Mouse (Mus musculus) megakaryocyte progenitor cell, adult 5-6 weeks (primary cell): ENCODE measurements around the gene Epn3. TPM values are rescaled to one million over a fixed set of nuclear protein-coding genes. Genes with fewer than 3 reads are reported as not detected.

ENCODE experiments used
- ATAC-seq: replicated peaks from 2 replicates; pipeline ENCODE4 v1.8.0; 2016; ENCODE audit warnings: mild to moderate bottlenecking, moderate TSS enrichment, inconsistent platforms; ENCODE audit not compliant: poor library complexity
- total RNA-seq, 2 experiments: library from RNA; stranded (forward) in 1 of 2; stranded (reverse) in 1 of 2; fragments of 157-497, 149-512 nt in 1 of 2; fragments of 200-1000 nt in 1 of 2; gene quantifications; 2 replicates each; pipeline versions ENCODE4 v1.2.3 to v1.2.4; 2015 to 2017

Epn3 gene
- total RNA-seq (2015) = not detected in 2 replicates
- total RNA-seq (2017) = 0.03 TPM in 1 of 2 replicates, not detected in the other

DNA sequence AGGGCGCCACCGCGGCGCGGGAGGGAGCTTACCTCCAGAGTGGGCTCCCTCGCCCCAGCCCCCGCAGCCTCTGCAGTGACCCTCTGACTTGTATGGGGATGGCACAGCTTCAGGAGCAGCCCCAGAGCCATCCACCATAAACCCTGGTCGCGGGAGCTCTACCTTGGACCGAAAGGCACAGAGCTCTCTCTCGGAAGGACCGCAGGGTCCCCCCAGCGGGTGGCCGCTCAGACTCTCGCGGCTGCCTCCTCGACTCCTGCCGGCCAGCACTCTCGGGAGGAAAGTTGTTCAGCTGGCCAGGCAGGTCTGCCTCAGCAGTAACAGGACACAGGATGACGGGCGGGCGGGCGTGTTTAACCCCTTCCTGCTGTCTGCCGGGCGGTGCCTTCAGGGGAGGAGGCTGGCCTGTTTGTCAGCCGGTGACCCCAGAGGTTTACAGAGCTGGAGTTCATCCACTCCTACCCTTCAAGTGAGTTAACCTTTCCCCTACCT lies at the start of gene Epn3:
TSS of gene Epn3 (minus strand) at position 314 of the 492 bp plus-strand sequence.
- peak; percentile 23; the same call in 1 of the 2 replicates for ATAC-seq

DNA sequence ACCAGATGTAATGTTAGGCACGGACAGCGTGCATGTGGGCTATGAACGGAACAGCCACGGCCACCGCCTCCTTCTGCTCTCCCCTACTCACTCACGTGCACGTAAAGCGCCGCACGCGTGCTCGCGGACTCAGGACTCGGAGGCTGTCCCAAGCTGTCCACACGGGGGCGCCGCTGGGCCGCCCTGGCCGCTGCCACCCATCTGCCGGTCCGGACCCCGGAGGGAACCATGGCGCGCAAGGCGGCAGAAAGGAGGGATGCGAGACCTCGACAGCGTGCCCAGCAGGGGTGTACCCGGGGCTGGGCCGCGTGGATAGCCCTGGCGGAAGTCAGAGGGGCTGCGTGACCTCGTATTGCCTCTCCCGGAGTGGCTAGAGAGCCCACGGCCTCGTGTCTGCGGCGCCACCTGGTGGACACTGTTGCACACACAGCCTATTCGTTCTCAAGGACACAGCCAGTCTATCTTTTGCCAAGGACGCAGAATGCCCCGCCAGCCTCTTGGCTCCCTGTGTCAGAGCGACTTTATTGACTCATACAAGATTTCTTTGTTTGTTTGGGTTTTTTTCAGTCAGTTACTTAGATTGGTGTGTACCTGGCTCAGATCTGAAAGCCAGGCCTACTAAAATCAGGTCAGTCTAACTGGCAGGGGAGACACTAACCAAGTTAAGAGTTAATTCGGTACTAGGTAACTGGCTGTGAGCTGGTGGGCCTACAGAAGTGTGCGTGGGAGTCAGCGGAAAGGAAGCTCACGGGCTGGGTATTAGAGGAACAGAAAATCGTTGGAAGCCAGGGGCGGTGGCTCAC lies 49.3 kb upstream of the Epn3 start, which contains the start of gene Rsad1:
TSS of gene Rsad1 (minus strand) at position 368 of the 803 bp plus-strand sequence.
- ATAC-seq = peak; percentile 88

DNA sequence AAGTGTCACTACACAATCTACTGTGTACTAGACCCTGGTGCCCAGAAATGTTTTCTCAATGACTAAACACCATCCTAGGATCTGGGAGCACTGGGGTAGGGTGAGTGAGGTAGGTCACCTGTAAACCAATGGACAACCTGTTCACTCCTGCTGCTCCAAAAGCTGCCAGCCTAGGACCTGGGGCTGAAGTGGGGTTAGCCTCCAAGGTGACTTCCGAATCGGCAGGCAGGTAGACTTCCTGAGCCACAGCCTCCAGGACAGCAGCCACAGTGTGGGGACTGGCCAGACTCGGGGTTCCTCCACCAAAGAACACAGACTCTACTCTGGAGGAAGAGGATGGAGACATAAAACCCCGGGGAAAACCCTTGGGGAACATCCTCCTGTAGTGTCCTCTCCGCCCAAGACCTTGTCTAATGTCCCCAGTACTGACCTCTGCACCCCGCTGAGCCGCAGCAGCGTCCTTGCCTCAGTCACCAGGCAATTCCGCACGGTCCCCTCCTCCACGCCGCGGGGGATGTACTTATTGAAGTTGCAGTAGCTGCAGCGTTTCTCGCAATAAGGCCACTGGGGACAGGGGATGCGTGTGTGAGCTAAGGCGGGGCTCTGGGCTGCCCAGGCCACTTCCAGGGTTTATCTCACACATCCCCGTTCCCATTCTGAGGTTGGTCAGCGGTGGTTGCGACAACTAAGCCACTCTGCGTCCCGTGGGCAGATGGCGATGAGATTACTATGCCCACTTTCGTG lies 48.4 kb upstream of the Epn3 start:
- peak; percentile 18 for ATAC-seq

DNA sequence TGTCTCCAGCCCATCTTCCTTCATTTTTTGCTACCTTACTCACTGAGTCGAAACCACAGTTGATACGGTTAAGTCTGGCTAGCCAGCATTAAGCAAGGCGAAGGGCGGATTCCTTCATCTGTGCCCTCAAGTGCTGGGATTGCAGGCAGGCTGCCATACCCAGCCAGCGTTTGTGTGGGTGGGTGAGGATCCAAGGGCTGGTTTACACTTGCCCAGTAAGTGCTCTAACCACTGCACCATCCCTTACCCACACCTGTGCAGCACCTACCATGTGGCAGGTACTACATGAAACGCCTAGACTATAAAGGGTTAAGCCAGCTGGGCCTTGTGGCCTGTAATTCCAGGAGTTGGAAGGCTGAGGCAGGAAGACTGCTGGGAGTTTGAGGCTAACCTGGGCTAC lies 47.5 kb upstream of the Epn3 start:
- no peak for ATAC-seq

DNA sequence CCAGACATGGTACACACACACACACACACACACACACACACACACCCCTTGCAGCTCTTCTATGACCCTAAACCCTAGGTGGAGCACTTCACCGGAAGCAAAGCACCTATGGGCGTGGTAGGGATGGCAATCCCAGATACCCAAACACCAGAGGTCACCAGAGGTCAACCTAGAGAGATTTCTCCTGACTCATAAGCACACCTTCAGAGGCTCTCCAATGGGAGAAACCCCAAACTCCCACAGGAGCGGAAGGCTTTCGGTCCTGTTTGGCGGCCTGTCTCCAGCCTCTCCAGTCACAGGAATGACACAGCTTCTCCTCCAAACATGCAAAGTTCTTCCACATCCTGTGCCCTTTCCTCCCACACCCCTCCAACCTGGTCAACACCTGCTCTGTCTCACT lies 46.6 kb upstream of the Epn3 start:
- ATAC-seq = no peak

DNA sequence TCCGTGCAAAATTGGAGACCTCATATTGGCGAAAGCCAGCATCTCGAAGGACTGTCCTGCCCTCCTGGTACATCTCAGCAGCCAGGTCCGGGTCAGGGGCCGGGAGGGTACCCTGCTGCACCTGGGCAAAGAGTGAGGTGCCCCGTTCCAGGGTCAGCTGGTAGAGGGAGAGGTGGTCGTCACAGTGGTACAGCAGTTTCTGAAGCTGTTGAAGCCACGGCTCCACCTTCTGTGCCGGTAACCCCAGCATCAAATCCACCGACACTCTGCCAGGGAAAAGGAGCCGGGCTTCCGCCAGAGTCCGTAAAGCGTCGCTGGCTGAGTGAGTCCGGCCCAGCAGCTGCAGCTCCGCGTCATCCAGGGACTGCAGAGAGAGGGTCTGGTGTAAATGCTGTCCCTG lies 44.6 kb upstream of the Epn3 start:
- ATAC-seq = no peak

DNA sequence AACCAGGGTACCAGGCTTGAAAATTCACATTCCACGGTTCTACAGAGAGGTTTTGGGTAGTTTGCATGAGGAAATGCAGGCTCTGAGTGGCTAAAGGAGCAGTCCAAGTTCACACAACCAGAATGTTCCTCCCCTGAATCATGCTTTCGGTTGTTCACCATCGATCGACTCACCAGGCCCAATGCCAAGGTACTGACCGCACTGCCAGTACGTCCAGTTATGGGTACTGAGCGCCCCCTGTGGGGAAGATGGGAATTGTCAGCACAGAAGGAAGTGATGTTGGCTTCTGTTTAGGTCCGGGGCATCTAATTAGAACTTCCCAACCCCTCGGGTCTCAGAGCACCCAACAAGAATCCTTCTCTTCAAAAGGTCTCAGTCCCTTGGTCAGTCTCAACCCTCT lies 44.2 kb upstream of the Epn3 start:
- ATAC-seq = peak; percentile 75

DNA sequence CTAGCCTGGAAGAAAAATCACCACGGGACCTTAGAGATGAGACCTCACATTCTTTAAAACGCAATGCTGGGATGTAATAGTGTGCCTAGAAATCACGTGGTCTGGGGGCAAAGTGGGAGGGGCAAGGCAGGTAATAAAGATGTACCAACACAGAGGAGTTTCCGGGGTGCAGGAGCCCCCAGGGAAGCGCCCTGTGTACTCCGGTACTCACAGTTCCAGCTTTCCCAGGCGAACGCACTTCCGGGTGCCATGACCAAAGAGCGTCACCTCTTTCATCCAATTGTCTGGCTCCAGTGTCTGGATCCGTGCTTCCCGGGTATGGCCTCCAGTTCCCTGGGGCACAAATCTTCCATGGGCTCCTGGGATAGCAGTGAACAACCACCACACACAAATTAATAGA lies 43.6 kb upstream of the Epn3 start:
- ATAC-seq = no peak

DNA sequence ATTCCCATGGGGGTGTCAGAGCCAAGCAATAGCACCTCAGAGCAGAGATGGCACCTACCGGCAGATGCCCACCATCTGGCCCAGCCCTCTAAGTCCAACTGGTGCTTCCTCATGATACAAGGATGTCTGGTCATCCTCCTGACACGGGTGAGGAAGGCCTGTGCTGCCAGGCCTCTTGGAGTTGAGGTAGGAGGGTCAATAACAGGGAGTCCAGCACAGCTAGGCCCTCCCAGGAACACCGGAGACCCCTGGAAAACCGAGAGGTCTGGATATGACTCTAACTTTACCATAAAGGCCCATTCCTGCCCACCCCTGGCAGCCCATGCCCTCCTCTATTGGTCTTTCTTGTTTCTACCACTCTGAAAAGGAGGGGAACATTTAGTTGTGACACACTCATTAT lies 42.6 kb upstream of the Epn3 start:
- no peak for ATAC-seq

DNA sequence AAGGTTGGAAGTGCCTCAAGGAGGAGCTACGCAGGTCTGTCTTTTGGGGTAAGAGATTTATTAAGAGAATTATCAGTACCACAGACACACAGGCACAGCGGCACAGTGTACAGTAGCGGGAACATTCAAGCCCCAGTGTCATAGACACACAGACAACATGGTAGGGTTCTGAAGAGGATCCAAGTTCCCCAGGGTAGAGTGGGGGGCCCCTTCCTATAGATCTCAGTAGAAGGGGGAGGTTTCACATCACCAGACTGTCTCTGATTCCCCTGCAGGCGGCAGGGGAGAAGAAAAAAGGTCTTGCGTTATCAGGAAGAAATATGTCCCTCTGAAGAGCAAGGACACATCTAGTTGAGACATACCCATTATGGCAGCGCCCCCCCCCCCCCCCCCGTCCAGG lies 40.0 kb upstream of the Epn3 start:
- no peak for ATAC-seq

DNA sequence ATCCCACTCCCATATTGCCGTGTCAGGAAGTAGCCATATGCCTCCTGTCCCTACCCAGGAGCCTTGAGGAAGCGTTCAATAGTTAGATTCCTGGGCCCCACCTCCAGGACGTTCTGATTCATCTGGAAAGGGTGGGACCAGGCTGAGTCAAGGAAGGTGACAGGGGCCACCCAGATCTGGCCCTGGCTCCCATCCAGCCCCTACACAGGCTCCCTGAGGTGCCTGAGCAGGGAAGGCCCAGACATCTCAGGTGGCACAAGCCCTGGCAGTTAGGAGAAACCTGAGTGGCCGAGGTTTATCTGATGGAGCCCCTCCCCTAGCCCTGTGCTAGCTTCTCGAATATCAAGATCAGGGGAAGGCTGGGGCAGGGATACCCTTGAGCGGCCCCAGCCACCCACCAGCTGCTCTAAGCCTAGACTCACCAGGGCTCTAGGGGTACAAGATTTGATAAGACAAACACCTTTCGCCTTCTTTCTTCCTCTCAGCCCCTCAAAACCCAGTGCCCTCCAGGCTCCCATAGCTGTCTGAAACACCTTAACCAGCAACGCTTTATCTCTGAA lies 39.0 kb upstream of the Epn3 start:
- ATAC-seq = no peak

DNA sequence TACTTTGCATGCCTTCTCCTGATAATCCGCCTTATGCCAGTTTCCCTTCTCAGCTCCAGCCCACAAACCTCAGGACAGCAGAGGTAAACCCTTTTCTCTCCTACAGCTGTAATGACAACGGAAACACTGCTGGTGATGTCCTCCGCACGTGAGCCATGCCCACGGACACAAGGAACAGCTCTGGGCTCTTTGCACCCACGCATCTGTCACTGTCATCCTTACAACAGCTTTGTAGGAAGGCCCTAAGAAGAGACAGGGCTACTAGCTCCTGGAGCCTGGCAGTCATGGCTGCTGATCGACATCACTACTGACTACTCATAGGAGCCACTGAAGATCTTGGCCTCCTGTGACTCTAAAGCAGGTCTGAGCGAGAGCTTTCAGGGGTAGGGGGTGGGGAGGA lies 33.4 kb upstream of the Epn3 start:
- ATAC-seq = no peak

DNA sequence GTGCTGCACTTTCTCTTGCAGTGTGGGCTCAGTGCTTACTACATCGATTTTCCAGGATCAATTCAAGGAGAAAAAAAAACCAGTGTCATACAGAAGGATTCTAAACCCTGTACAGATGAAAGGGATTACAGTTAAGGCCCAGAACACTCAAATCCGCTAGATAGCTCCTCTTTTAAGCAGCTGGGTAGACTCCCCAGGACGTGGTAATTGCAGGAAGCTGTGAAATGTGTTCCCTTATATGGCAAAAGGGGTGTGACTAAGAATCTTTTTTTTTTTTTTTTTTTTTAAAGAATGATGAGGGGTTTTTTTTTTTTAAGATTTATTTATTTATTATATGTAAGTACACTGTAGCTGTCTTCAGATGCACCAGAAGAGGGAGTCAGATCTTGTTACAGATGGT lies 29.1 kb upstream of the Epn3 start:
- ATAC-seq = no peak

DNA sequence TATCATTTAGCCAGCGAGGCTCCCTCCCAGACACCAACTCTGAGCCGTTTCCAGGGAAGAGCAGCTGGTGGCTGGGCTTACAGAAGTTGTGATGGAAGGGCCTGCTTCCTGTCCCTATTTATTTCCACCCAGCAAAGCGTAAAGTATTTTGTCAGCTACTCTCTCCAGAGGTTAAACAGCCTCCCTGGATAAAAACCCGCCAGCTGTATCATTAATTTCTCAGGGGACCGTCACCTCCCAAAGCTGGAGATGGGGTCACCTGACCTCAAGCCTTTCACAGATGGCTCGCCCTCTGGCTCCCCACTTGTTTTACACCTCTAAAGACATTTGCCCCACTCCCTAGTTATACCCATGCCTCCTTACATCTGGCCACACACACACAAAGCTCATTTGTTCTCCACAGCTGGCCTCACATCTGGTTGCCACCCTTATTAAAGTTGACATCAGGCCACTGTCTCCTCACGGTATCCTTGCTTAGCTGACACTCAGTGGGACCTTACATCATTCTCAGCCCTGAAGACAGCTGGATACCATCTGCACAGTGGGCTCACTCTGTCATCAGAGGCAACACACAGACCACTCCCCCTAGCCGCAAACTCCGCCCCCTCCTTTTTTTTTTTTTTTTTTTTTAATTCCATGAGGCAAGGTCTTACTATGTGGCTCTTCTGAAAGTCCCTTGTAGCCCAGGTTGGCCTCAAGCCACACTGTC lies 26.6 kb upstream of the Epn3 start:
- ATAC-seq = peak; percentile 58

DNA sequence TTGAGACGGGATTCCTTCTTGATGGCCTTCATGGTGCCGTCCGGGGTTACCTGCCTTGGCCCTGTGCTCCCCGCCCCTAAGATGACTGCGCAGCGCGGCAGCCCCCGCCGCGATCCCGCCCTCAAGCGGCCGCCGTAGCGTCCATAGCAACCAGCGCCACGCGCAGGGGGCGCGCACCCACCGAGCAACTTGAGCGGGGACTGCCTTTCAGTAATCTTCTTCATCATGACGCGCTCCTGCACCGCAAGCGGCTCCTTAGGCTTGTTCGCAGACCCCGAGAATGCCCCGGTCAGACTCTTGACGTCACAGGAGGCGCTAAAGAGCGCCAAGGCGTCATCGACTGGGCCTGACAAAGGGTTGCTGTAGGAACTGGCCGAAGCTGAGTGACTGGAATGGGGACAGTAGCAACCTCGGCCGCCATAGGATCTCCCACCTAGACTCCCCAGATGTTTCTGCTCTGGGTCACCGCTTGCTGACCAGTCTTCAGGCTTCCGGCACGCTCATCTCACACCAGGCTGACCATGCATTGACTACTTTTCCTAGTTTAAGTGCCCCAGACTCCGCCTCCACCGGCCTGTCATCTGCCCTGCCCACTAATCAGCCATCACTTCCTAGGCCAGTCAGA lies 21.6 kb upstream of the Epn3 start, which contains the start of gene Mycbpap:
TSS of gene Mycbpap (minus strand) at position 524 of the 625 bp plus-strand sequence.
- peak; percentile 82 for ATAC-seq

DNA sequence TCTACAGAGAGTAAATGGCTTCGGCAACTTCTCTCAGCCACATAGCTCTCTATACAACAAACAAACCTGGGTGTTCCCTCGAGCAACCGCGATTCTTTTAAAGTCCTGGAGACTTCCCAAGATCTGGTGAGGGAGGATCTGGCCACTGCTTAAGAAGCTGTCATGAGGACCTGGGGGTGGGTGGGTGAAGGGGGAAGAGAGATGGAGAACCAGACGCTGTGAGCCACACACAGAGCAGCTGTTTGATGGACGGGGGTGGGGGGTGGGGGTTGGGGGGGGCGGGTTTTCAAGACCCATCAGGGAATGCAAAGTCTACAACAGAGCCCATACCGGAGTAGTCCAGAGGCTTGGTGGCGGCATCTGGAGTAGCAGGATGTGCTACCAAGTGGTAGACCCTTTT lies 13.7 kb upstream of the Epn3 start:
- ATAC-seq = no peak

DNA sequence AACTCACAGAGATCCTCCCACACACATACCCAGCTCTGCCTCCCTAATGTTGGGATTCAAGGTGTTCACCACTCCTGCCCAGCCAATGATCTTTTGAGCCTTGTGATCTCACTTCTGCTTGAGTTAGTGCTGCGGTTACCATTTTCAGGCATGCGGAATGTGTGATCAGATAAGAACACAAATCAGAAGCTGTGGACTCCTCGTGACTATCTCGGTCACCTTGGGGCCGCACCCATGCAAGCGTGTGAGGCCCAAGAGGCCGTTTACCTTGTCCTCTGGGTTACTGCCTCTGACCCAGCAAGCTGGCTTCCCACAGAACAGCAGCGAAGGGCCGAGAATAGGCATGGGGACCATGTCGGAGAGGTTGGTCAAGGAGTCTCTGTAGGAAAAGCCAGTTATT lies 9.2 kb upstream of the Epn3 start:
- no peak for ATAC-seq

DNA sequence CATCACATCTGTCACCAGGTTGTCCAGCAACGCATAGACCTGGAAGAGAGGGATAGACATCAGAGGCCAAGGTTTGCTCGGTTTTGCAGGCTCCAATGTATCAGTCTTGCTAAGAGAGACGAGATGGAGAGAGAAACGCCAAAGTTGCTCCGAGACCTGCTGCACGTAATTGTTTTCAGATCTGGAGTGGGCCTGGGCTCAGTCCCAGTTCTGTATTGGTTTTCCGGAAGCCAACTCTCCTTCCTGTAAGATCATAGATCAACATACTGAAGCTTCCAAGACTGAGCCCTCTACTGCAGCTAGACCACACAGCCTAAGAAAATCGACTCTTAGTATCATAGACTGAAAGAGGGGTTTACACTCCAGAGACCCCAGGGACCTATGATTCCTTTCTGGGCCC lies 1.7 kb upstream of the Epn3 start:
- no peak for ATAC-seq

DNA sequence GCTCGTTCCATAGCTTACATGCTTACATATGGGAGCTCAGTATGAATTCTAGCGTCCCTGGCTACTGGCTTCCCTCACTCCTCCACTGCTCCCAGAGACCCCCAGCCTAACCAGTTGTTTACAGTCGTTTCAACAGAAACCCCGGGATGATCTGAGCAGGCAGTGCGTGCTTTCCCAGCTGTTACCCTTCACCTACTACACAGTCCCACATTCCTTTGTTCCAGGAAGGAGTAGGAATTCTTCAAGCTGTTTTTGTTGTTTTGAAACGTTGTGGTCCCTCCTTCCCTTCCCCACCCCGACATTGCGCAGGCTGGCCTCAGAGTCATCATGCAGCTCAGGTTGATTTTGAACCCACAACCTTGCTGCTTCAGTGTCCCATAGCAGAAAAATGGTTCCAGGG lies 588 bp upstream of the Epn3 start:
- no peak for ATAC-seq

DNA sequence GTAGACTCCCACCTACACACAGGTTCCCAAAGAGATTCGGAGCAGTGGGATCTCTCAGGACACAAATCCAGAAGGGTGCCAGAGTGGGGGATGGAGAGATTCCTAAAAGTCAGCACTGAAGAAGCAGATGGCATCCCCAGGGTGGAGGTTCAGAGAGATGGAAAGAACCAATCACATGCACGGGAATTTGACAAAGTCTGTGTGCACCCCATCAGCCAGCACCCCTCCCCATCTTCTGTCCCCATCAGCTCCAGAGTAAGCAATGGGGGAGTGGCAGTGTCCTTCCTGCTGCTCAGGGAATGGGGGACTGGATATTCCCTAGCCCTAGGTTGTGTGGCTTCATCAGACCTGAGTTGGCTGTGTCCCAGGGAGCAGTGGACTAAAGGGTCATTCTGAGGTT lies 739 bp downstream of the Epn3 start:
- no peak for ATAC-seq
